Mouse (Mus musculus) heart, postnatal 14 days (tissue): Measurements from ENCODE around the gene Rgs21. TPM values are rescaled to one million over a fixed set of nuclear protein-coding genes. Genes with fewer than 3 reads are reported as not detected.
A peak's percentile ranks its signal among the peaks of the same experiment; 100 is the strongest.

Source experiments
- DNase-seq, 2 experiments: peaks; one replicate each; pipeline ENCODE4 v3.0.0; 2021 to 2022
- intact Hi-C: fragments of 180-260 bp; cut with DNase I; formaldehyde crosslinking; loops from one replicate; pipeline ENCODE4 v1.15.1; 2025
- long read RNA-seq, 2 experiments: library from polyadenylated mRNA; stranded (forward); transcript quantifications; one replicate each; pipeline ENCODE4 v2.0.0; 2021
- total RNA-seq, 2 experiments: library from RNA; stranded (reverse); gene quantifications; 2 replicates each; pipeline ENCODE4 v1.2.3; 2021

The Rgs21 gene
- total RNA-seq = not detected
- long read RNA-seq, experiment 1 = 0 reads
- long read RNA-seq, experiment 2 = 0 reads

DNA sequence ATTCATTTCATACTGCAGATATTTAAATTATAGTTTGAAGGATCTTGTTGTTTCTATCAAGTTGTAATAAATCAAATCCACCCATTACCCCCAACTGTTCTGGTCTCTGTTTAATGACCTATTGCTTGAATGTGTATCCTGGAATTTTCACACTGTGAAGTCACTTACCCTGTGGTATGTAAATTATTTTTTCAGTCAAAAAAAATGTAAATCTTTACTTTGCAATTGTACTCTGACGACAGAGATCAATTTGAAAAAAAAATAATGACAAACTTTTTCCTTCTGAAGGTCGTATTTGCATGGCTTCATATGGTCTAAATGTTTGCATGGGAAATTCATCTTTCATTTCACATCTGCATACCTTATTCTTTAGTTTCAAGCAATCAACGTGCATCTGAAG lies at the start of gene Rgs21:
Gene Rgs21 (minus strand): TSS at position 101 of the 400 bp plus-strand sequence.
- DNase-seq = no peak
- intact Hi-C loops = no loop called here

DNA sequence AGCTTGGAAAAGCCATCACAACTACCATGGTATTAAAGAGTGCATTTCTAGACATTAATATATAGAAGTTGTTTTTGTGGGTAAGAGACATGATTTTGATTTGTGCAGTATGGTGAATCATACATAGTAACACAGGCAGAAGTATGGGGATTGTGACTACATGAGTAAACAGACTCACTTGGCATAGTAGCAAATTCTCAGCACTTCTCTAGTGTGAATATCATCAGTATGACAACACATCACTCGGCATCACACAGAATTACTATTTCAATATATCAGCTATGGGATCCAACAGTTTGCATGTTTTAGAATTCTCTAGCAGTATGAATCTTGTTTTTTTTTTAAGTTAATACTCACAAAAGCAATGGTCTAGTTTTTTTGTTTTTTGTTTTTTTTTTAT lies 36.6 kb upstream of the Rgs21 start:
- DNase-seq = no peak
- intact Hi-C loops = no loop called here

DNA sequence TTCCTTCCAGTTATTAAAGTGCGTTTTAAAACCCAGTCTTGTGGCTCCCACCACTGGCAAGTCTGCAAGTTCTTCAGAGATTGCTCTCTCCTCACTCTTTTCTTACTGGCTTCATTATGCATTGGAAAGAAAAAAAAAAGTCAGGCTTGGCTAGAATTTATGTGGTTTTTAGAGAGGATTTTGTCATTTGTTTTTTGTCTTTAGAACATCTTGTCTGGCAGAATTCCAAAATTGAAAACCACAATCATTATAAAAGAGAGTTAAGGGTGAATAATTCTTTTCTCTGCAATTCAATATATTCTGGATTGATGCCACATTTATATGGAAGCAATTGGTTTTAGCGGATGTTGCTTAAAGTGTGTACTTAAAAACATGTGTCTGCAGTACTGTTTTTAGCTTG lies 35.5 kb upstream of the Rgs21 start:
- intact Hi-C loops = no loop called here
- DNase-seq = no peak

DNA sequence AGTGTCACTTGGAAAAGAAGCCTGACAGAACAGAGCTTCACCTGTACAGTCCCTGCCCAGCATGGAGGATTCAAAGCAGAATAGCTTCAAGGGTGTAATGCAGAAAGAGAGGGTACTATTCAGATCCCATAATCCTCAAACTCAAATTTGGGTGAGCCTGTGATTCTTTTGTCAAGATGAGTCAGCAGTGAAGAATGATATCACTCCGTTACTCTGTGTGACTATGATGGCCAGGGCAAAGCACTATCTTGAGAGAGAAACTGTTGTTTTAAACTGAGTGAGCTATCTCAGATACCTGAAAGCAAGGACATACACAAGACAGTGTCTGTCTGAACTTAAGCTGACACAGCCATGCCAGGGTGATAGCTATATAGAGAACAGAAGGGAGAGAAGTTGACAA lies 11.9 kb upstream of the Rgs21 start:
- DNase-seq = no peak
- intact Hi-C loops = no loop called here

DNA sequence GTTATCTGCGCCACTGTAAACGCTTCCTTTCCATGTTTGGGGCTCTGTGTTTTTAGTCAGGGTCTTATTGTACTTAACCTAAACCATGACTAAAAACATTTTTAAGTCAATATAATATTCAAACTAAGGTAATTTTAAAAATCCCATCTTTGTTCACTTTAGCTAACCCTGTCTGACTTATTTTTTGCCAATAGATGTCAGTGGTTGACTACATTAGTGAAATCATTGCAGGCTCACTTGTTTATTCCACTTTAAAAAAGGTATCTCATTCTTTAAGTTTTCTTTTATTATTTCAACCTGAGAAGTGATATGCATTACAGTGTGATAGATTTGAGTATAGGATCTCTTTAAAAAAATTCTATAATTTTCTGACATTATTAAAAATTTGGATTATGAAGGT lies 5.5 kb upstream of the Rgs21 start:
- intact Hi-C loops = no loop called here
- no peak for DNase-seq

DNA sequence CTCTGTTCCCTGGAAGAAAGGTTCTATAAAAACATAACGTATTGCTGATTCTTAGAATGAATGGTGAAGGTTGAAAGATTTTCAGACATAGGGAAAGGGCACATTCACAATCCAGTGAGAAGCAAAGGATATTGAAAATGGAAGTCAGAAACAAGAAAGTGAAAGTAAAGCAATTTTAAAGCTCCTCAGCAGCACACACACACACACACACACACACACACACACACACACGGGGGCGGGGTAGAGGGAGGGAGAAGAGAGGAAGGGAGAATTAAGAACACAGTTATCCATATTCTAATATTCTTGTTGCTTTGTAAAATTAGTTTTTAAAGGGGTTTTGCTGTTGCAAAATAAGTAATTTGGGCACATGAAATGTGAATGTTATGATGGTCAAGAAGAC lies 2.4 kb upstream of the Rgs21 start:
- DNase-seq = no peak
- intact Hi-C loops = no loop called here

DNA sequence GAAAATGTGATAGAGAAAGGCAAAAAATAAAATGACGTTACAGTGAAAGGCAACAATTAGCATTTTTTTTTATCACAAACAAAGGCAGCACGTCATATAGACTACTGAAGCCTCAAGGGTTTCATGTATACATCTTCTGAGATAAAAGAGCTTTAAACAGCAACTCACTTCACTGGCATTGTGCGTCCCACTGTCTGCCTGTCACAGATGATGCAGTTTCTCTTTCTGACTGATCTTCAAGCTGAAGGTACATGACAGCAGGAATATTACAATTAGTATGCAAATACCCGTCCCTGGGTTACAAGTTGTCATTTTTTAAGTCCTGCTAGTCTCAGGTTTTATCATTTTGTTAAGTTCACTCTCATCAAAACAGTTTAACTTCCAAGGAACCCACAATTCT lies 22.3 kb downstream of the Rgs21 start:
- DNase-seq = no peak
- intact Hi-C loops = no loop called here

DNA sequence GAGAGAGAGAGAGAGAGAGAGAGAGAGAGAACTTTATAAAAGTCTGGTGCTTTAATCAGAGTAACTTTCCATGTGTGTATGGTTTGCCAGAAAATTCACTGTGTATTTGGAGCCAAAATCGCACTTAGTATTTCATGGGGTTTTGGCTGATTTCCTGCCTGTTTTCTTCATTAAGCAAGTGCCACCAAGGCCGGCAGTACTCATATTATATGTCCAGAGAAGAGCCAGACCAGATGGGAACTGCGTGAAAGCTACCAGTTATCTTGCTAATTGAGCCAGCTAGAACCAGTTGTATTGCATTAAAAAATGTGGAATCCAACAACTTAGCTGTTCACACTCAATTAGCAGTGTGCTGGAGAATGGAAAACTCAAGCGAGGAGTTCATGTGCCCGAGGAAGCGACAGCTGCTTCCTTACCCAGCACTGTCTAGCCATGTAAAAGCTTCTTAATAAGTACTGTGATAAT lies 22.9 kb downstream of the Rgs21 start:
- DNase-seq = no peak

DNA sequence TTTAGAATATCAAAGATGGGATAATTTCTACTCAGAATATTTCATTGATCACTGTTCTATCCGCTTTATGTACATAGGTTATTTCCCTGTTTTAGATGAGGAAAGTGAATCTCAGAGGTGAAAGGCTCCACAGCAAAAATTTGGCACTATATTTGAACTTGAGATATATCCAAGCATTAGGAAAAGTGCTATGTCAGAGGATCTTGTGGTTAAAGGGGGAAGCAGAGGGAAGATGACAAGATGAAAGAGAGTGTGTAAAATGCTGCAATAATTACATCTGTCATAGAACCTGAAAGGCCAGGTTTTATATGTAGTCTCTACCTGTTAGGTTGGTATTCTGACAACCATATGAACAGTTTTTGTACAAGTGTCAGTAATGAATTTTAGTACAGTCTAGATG lies 35.7 kb downstream of the Rgs21 start:
- intact Hi-C loops = no loop called here
- no peak for DNase-seq

More for the DNA sequence above, 22.9 kb downstream of the Rgs21 start:
- intact Hi-C loops = no loop called here

DNA sequence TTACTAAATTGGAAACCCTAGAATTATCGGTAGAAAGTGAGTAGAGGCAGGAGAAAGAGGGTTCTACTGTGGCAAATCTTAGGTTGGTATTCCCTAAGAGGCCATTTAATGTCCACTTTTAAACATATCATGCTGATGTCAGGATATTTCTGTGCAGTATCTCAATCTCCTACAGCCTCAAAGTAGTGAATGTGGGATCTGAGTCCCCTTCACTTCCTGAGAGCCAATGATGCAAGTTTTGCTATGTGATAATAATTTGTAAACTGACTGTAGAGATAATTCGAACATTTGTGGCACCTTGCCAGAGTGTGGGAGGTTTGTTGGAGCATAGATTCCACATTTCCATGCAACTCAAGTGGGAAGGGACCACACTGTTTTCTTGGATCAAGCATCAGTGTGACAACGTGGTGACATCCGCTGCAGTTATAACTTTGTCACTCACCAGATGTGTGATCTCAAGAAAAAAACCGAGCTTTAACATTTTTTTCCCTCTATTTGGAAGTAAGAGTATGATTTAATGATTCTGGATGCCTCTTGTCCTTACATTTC lies 49.5 kb downstream of the Rgs21 start:
- intact Hi-C loops = no loop called here
- DNase-seq = peak in 1 of 2 experiments; percentile 2

DNA sequence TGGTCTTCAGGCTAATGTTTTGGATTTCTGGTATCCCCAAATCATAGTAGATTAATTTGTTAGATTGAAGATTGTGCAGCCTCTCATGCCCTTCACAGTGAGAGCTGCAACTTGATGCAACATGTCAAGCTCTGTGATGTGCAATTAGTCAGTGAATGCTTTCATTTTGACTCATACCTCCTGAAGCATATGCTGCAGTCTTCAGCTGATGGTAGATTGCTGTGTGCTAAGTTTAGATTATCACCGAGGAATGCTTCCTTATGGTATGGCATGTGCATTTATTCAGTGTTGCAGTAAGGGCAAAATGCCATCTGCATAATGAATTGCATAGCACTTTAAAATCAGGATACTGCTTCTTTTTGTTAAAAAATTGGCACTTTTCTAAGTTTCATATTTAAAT lies 65.2 kb downstream of the Rgs21 start:
- no peak for DNase-seq

DNA sequence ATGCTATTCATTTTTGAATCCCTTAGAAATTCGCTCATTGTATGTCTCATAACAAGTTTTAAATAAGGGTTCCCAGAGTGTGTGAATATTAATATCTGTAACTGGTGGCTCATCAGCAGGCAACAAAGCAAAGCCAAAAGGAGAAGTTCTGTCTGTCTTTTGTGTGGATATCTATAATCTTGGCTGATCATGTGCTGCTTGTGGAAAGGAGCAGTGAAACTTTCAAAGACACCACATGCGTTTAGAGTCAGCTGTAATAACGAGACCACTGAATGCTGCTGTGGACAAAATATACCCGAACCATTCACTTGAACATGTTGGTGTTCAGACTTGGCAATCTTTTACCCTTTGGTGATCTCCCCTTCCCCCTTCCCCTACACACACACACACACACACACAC lies 67.0 kb downstream of the Rgs21 start:
- intact Hi-C loops = no loop called here
- DNase-seq = no peak

More for the DNA sequence above, 65.2 kb downstream of the Rgs21 start:
- intact Hi-C loops = no loop called here

DNA sequence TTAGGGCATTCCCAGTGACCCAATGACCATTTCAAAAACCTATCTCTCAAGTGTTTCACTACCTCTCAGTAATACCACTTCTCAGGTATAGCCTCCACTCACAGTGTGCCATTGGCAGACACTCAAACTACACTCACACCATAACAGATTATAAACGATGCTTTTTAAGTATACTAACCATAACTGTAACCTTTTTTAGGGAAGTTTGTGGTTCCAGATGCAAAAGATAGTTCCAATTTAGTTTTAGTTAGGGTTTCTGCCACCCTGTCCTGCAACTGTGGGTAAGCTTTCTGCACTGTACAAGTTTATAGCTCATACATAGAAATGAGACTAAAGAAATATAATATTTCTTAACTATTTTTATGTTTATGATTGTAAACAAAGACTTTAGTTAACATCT lies 67.7 kb downstream of the Rgs21 start:
- intact Hi-C loops = no loop called here
- DNase-seq = no peak

DNA sequence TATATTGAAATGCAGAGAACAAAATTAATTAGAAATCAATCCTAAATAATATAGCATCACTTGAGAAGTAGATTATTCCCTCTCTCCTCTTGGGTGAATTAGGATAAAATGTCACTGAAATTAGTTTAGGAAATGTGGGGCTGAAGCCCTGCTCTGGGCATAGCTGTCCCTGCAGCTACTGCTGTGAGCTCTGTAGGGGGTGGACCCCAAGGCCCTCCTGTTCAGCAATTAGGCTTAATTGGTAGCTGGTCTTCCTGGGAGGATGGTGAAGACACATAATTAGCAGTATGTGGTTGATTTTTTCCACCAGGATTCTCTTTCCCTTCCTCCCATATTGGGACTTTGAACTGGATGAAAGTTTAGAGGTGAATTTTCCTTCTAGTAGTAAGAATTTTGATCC lies 68.7 kb downstream of the Rgs21 start:
- intact Hi-C loops = no loop called here
- DNase-seq = no peak

DNA sequence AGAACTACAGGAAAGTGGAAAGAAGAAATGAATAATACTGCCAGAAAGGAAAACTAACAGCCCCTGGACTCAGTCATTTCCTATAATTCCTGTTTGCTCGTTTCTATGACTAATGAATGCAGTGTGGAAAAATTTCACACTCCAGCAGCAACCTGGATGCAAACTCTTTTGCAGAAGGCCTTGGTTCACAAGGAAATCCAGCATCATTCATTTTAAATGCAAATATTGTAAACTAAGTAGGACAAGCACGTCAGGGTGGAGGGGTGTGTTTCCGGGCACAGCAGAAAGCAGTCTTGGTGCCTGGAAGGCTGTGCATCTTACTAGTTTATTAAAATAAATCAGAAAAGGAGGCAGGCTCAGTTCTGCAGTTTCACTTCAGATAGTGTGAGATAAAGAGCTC lies 69.4 kb downstream of the Rgs21 start:
- intact Hi-C loops = no loop called here
- no peak for DNase-seq

DNA sequence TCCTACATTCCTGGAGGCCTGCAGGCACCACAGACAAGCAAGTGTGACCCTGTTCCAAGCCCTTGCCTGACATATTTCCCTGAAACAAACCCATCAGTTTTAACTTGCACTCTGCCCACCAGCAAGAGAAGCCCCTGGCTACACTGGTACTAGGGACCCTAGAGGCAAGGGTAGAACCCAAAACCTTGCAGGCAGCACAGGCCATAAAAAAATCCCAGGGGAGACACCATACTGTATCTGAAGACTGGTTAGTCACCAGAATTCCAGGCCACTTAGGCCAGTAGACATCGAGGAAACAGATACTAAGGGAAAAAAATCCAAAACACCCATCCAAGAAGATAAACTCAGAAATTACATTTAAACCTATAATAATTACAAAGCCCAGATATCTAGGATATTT lies 74.1 kb downstream of the Rgs21 start:
- intact Hi-C loops = no loop called here

DNA sequence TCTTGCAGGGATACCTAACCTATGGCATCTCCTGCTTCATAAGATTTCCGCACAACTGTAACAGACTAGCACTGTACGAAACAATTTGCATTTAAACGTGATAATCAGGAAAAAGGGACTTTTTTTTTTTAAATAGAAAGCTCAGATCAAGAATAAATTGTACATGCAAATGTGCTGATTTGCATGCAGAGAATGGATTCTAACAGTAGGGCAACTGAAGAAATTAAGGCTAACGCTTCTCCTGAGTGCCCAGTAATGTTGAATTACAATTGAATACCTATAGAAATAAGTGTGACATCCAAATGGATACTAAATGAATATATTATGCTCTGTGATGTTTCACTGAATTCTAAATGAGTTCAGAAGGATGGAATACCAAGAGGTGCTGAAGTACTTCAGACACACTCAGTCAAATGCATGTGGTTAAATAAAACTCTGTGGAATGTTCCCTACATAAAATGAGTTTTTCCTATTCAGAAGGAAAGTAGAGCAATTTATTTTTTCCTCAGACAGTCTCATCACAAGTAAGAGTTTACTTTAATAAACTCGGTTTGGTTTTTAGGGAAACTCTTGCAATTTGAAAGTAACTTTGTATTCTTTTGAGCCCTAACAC lies 79.1 kb downstream of the Rgs21 start:
- intact Hi-C loops = no loop called here
- DNase-seq = no peak

More for the DNA sequence above, 74.1 kb downstream of the Rgs21 start:
- DNase-seq = no peak

Other genes starting within 250 kb of the Rgs21 start
- gene Rgs18, start 207.8 kb upstream of the Rgs21 start, total RNA-seq = 1 to 10 TPM in 1 of 2 experiments, under 1 TPM in 1; 0.69 to 1.0 TPM